Mouse (Mus musculus): ENCODE results near the gene Dnpep. TPM values are rescaled to one million over a fixed set of nuclear protein-coding genes. Genes with fewer than 3 reads are reported as not detected.

The Dnpep gene
- polyA plus RNA-seq, 1 experiment from 2014 or later, result 83.7 TPM

DNA sequence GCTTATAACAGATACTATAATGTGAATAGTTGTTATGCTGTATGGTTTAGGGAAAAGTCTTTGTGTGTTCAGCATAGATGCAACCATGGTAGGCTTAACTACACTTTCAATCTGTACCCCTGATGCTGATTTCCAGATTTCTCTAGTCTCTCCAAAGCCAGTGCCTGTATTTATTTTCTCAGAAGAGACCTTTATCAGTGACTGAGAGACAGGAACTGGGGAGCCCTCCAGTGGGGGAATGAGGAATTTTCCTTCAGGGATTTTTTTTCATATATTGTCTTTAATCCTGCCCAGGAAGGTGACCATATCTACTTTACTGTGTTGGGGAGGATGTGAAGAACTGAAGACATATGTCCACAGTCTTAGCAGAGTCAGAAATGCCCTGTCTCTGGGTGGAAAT lies 27.2 kb downstream of the Dnpep start:
- DNase-seq (ENCODE audit: low spot score), result no peak
- H3K27ac ChIP-seq (ENCODE audit: low read depth, low read length), result no peak overlapping the region
- ATAC-seq (replicated peaks; ENCODE audit: low FRiP score), result no peak
- no peak overlapping the region for H3K4me3 ChIP-seq (ENCODE audit: low read depth, low read length)
- H3K9me3 ChIP-seq (ENCODE audit: control insufficient read depth, low read length), result no peaks in the 10 kb centered on the region
- no peak overlapping the region for H3K4me2 ChIP-seq
- no peaks in the 10 kb centered on the region for H3K27me3 ChIP-seq (replicated peaks; ENCODE audit: control insufficient read depth, insufficient read depth, low read length)
- H3K36me3 ChIP-seq (ENCODE audit: control insufficient read depth, insufficient read depth, low read length), result no peaks in the 10 kb centered on the region
- no peak overlapping the region for H3K9ac ChIP-seq (ENCODE audit: low read depth, low read length)
- H3K4me1 ChIP-seq (replicated peaks; ENCODE audit: control insufficient read depth, insufficient read depth, low read length), result no peaks in the 10 kb centered on the region

GRCm38 (mm10) chr1:75289888-75290431 lies 27.8 kb downstream of the Dnpep start:
- Histone ChIP-seq H3K27ac (ENCODE audit: low read depth, low read length) (no peak overlapping the region), H3K36me3 (ENCODE audit: control insufficient read depth, insufficient read depth, low read length) (no peaks in the 10 kb centered on the region), H3K27me3 (replicated peaks; ENCODE audit: control insufficient read depth, insufficient read depth, low read length) (no peaks in the 10 kb centered on the region), H3K9ac (ENCODE audit: low read depth, low read length) (no peak overlapping the region), H3K4me1 (replicated peaks; ENCODE audit: control insufficient read depth, insufficient read depth, low read length) (no peaks in the 10 kb centered on the region), H3K4me2 (no peak overlapping the region), H3K9me3 (ENCODE audit: control insufficient read depth, low read length) (no peaks in the 10 kb centered on the region), H3K4me3 (ENCODE audit: low read depth, low read length) (no peak overlapping the region)
- no peak for DNase-seq (ENCODE audit: low spot score)
- no peak for ATAC-seq (replicated peaks; ENCODE audit: low FRiP score)
- 62% methylated on average over 8 of the region's 8 CpGs for WGBS

- Histone ChIP-seq H3K4me1 (replicated peaks; ENCODE audit: control insufficient read depth, insufficient read depth, low read length) (no peaks in the 10 kb centered on the region), H3K36me3 (ENCODE audit: control insufficient read depth, insufficient read depth, low read length) (no peaks in the 10 kb centered on the region), H3K4me3 (ENCODE audit: low read depth, low read length) (no peak overlapping the region), H3K4me2 (no peak overlapping the region), H3K9me3 (ENCODE audit: control insufficient read depth, low read length) (no peaks in the 10 kb centered on the region), H3K27ac (ENCODE audit: low read depth, low read length) (no peak overlapping the region), H3K27me3 (replicated peaks; ENCODE audit: control insufficient read depth, insufficient read depth, low read length) (no peaks in the 10 kb centered on the region), H3K9ac (ENCODE audit: low read depth, low read length) (no peak overlapping the region)
- WGBS, result 29% methylated on average over 7 of the region's 7 CpGs
- ATAC-seq (replicated peaks; ENCODE audit: low FRiP score) (no peak), DNase-seq (ENCODE audit: low spot score) (no peak)
Observed at GRCm38 (mm10) chr1:75289376-75289775, 28.4 kb downstream of the Dnpep start.

GRCm38 (mm10) chr1:75284911-75285310 lies 32.9 kb downstream of the Dnpep start:
- ATAC-seq (replicated peaks; ENCODE audit: low FRiP score) (no peak), DNase-seq (ENCODE audit: low spot score) (no peak)
- Histone ChIP-seq H3K9me3 (ENCODE audit: control insufficient read depth, low read length) (no peaks in the 10 kb centered on the region), H3K4me2 (no peak overlapping the region), H3K27ac (ENCODE audit: low read depth, low read length) (no peak overlapping the region), H3K36me3 (ENCODE audit: control insufficient read depth, insufficient read depth, low read length) (no peaks in the 10 kb centered on the region), H3K4me3 (ENCODE audit: low read depth, low read length) (no peak overlapping the region), H3K4me1 (replicated peaks; ENCODE audit: control insufficient read depth, insufficient read depth, low read length) (no peaks in the 10 kb centered on the region), H3K9ac (ENCODE audit: low read depth, low read length) (no peak overlapping the region), H3K27me3 (replicated peaks; ENCODE audit: control insufficient read depth, insufficient read depth, low read length) (no peaks in the 10 kb centered on the region)
- 80% methylated on average over 7 of the region's 7 CpGs for WGBS

GRCm38 (mm10) chr1:75283017-75283416 lies 34.8 kb downstream of the Dnpep start:
- Histone ChIP-seq H3K4me2 (no peak overlapping the region), H3K9ac (ENCODE audit: low read depth, low read length) (no peak overlapping the region), H3K4me1 (replicated peaks; ENCODE audit: control insufficient read depth, insufficient read depth, low read length) (no peaks in the 10 kb centered on the region), H3K4me3 (ENCODE audit: low read depth, low read length) (no peak overlapping the region), H3K36me3 (ENCODE audit: control insufficient read depth, insufficient read depth, low read length) (no peaks in the 10 kb centered on the region), H3K27me3 (replicated peaks; ENCODE audit: control insufficient read depth, insufficient read depth, low read length) (peaks cover 9% of the 10 kb centered on the region), H3K27ac (ENCODE audit: low read depth, low read length) (no peak overlapping the region), H3K9me3 (ENCODE audit: control insufficient read depth, low read length) (no peaks in the 10 kb centered on the region)
- DNase-seq (ENCODE audit: low spot score), result no peak
- no peak for ATAC-seq (replicated peaks; ENCODE audit: low FRiP score)
- 76% methylated on average over 5 of the region's 5 CpGs for WGBS

- WGBS, result 7% methylated on average over 13 of the region's 13 CpGs
Observed at GRCm38 (mm10) chr1:75278228-75278627, 39.6 kb downstream of the Dnpep start, which contains the start of gene Resp18. TSS of gene Resp18 (minus strand) at chr1:75278415.

GRCm38 (mm10) chr1:75277195-75278188 lies 40.3 kb downstream of the Dnpep start:
- peaks cover 21% of the 10 kb centered on the region for H3K27me3 ChIP-seq (replicated peaks; ENCODE audit: control insufficient read depth, insufficient read depth, low read length)
- no peak overlapping the region for H3K4me3 ChIP-seq (ENCODE audit: low read depth, low read length)
- no peaks in the 10 kb centered on the region for H3K36me3 ChIP-seq (ENCODE audit: control insufficient read depth, insufficient read depth, low read length)
- no peak overlapping the region for H3K4me2 ChIP-seq
- ATAC-seq (replicated peaks; ENCODE audit: low FRiP score) (no peak), DNase-seq (ENCODE audit: low spot score) (peak; percentile 57)
- H3K4me1 ChIP-seq (replicated peaks; ENCODE audit: control insufficient read depth, insufficient read depth, low read length), result no peaks in the 10 kb centered on the region
- 9% methylated on average over 23 of the region's 23 CpGs for whole genome bisulfite sequencing
- no peak overlapping the region for H3K27ac ChIP-seq (ENCODE audit: low read depth, low read length)
- H3K9me3 ChIP-seq (ENCODE audit: control insufficient read depth, low read length), result no peaks in the 10 kb centered on the region
- H3K9ac ChIP-seq (ENCODE audit: low read depth, low read length), result no peak overlapping the region

More at GRCm38 (mm10) chr1:75278228-75278627, 39.6 kb downstream of the Dnpep start, which contains the start of gene Resp18:
- H3K4me3 ChIP-seq (ENCODE audit: low read depth, low read length), result no peak within 1 kb of the TSS
- no peak within 1 kb of the TSS for H3K9ac ChIP-seq (ENCODE audit: low read depth, low read length)
- ATAC-seq (replicated peaks; ENCODE audit: low FRiP score) (no peak), DNase-seq (ENCODE audit: low spot score) (no peak)
- no peaks in the 10 kb centered on the region for H3K36me3 ChIP-seq (ENCODE audit: control insufficient read depth, insufficient read depth, low read length)
- no peak within 1 kb of the TSS for H3K27ac ChIP-seq (ENCODE audit: low read depth, low read length)
- peaks cover 19% of the 10 kb centered on the region for H3K27me3 ChIP-seq (replicated peaks; ENCODE audit: control insufficient read depth, insufficient read depth, low read length)
- no peak within 1 kb of the TSS for H3K4me2 ChIP-seq
- no peaks in the 10 kb centered on the region for H3K9me3 ChIP-seq (ENCODE audit: control insufficient read depth, low read length)
- no peaks in the 10 kb centered on the region for H3K4me1 ChIP-seq (replicated peaks; ENCODE audit: control insufficient read depth, insufficient read depth, low read length)

GRCm38 (mm10) chr1:75264091-75264880 lies 53.5 kb downstream of the Dnpep start, which contains the start of gene Ptprn:
TSS of gene Ptprn (minus strand) at chr1:75264502.
- Histone ChIP-seq H3K27ac (ENCODE audit: low read depth, low read length) (no peak within 1 kb of the TSS), H3K27me3 (replicated peaks; ENCODE audit: control insufficient read depth, insufficient read depth, low read length) (peaks cover 39% of the 10 kb centered on the region), H3K36me3 (ENCODE audit: control insufficient read depth, insufficient read depth, low read length) (no peaks in the 10 kb centered on the region), H3K4me1 (replicated peaks; ENCODE audit: control insufficient read depth, insufficient read depth, low read length) (no peaks in the 10 kb centered on the region; the same call in 1 of the 2 replicates), H3K9me3 (ENCODE audit: control insufficient read depth, low read length) (no peaks in the 10 kb centered on the region), H3K9ac (ENCODE audit: low read depth, low read length) (no peak within 1 kb of the TSS), H3K4me3 (ENCODE audit: low read depth, low read length) (no peak within 1 kb of the TSS), H3K4me2 (peak within 1 kb of the TSS; percentile 46)
- DNase-seq (ENCODE audit: low spot score) (no peak), ATAC-seq (replicated peaks; ENCODE audit: low FRiP score) (no peak)
- WGBS, result 11% methylated on average over 31 of the region's 32 CpGs
